Mouse (Mus musculus) MN1 (cell line): ENCODE measurements around the gene D430041D05Rik.

ENCODE experiments used
- DNase-seq: peaks from one replicate; pipeline ENCODE4 v3.0.0-alpha.2; 2016; ENCODE audit warnings: low spot score

D430041D05Rik gene

DNA sequence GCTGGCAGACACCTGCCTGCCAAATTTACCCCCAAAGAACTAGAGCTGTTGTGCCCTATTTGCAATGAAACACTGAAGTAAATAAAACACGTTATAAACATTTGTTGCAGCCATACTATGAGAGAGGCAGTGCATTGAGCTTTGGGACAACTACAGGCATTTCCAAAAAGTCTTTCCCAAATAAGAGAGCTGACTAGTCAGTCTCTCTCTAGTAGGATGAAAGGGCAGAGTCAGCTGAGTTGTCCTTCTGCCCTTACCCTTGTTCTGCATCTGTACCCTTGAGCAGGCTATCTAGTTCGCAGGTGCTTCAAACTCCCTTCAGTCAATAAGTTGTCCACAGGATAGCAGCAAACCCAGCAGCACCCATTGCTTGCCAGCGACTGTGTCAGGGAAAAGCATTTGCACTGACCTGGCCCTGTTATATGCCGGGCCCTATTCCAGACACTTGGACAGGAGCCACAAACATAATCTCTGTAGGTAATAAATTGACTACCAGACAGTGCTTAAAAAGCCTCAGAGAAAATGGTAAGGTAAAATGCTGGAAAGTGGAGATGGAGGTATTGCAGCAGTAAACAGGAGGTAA lies at the start of gene D430041D05Rik:
TSS of gene D430041D05Rik (minus strand) at position 51 of the 583 bp plus-strand sequence.
- DNase-seq: no peak

DNA sequence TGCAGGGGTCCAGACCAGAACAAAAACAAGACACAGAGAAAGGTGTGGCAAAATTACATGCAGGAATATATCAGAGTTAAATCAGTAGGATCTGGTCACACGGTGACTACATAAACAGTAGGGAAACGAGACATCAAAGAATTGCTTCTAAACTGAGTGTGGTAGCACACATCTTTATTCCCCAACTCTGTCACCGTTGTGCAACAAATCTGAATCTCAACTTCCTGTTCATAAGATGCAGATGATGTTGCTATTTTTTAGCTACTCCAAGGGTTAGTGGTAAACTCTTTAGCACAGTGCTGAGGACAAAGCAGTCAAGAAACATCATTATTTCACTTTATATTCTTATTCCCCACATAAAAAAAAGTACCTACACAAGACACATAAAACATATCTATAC lies 49.2 kb upstream of the D430041D05Rik start:
- no peak for DNase-seq

- DNase-seq: no peak
Measured at GRCm38 (mm10) chr2:104458569-104459332, 47.9 kb upstream of the D430041D05Rik start.

GRCm38 (mm10) chr2:104457106-104457505 lies 46.3 kb upstream of the D430041D05Rik start:
- DNase-seq: no peak

DNA sequence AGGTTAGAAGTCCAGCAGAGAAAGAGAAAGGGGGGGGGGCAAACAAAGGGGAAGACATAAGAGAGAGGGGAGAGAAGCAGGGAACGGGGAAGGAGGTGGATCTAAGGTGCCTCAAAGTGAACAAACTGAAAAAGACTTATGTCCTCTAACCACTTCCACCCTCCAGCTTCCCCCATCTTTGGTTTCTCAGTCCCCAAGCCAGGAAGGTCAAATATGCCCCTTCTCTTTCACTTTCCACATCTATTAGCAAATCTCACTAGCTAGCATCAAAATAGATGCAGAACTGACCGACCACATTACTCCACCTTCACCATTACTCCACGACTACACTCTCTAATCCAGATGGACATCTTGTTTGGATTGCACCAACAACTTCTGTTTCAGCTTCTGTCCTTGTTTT lies 39.9 kb upstream of the D430041D05Rik start:
- no peak for DNase-seq

GRCm38 (mm10) chr2:104449191-104449590 lies 38.4 kb upstream of the D430041D05Rik start:
- no peak for DNase-seq

DNA sequence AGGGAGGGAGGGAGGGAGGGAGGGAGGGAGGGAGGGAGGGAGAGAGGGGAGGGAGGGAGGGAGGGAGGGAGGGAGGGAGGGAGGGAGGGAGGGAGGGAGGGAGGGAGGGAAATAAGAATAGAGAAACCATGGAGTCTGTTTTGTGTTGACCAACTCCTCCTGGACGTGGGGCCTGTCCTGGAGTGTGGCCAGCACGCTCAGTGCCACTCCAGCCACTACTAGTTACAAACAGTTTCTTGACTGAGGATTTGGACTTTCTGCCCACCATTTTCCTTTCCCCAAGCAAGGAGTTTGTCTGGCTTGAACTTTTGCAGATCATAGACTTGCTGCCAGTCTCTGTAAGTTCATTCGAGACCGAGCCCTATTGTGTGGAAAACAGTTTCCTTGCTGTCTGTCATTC lies 37.4 kb upstream of the D430041D05Rik start:
- no peak for DNase-seq

- no peak for DNase-seq
Measured at GRCm38 (mm10) chr2:104446016-104446415, 35.2 kb upstream of the D430041D05Rik start.

- DNase-seq: peak; percentile 61
Measured at GRCm38 (mm10) chr2:104444776-104445175, 34.0 kb upstream of the D430041D05Rik start.

DNA sequence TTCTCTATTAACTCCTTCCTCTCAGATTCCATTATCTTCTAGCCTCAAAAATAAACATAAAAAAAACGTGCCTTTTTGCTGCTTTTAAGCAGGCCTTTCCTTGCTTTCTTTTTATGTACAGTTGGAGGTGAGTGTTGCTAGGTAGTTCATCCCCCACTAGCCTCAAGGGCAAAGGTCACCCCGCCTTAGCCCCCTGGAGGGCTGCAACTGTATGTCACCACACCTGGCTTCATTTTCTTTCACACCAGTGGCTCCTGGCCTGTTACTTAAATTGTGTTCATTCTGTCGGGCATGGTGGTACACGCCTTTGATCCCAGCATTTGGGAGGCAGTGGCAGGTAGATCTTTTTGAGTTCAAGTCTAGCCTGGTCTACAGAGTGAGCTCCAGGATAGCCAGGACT lies 31.5 kb upstream of the D430041D05Rik start:
- DNase-seq: no peak

- no peak for DNase-seq
Measured at GRCm38 (mm10) chr2:104436226-104436625, 25.4 kb upstream of the D430041D05Rik start.

DNA sequence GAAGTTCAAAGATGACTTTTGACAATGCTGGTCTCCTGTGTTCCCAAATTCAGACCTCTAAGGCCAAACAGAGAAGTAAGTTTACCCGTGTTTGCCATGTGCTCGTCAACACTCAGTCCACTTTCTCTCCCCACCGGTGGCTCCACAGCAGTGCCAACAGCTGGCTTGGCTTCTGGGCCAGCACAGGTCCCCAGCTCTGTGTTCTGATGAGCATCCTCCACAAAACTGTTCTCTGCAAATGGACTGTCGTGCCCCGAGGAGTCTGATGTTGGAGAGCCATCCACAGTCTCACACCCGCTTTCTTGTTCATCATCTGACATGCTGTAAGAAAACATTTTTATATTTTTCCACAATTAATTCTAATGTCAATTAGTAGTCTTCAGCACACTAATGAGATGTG lies 20.3 kb upstream of the D430041D05Rik start:
- no peak for DNase-seq

DNA sequence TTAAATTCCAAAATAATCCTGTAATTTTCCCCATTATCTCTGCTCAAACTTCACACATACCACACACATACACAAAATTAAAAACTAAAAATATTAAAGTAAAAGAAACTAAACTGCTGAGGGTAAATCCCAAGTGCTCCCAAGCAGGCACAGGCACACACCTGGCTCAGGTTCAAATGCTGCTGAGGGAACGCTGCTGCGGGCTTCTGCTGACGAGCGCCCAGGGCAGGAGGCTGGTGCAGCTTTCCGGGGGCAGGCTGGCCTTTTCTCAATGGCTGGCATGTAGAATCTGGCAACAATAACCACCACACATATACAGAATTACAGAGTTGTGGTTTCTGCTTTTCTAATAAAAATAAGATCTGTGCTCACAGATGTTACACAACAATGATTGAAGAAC lies 19.8 kb upstream of the D430041D05Rik start:
- DNase-seq: no peak

- DNase-seq: no peak
Measured at GRCm38 (mm10) chr2:104426112-104426511, 15.3 kb upstream of the D430041D05Rik start.

GRCm38 (mm10) chr2:104422230-104422629 lies 11.4 kb upstream of the D430041D05Rik start:
- DNase-seq: peak; percentile 69

GRCm38 (mm10) chr2:104420805-104421204 lies 10.0 kb upstream of the D430041D05Rik start:
- DNase-seq: no peak

DNA sequence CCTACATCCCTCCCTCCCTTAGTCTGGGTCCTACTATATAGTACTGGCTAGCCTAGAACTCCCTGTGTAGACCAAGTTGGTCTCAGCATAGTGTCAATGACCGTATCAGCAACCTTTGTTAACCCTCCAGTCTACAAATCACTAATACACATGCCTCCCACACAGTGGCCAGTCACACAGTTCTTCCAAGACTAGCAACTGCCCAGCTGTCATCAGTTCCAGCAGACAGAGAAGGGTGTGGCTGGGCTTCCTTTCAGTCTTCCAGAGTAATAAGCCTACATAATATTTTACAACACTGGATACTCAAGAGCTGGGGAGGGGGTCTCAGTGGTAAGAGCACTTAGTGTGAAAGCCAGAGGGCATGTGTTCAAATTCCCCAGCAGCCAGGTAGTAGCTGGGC lies 9.2 kb upstream of the D430041D05Rik start:
- DNase-seq: no peak

- no peak for DNase-seq
Measured at GRCm38 (mm10) chr2:104419411-104419810, 8.6 kb upstream of the D430041D05Rik start.

DNA sequence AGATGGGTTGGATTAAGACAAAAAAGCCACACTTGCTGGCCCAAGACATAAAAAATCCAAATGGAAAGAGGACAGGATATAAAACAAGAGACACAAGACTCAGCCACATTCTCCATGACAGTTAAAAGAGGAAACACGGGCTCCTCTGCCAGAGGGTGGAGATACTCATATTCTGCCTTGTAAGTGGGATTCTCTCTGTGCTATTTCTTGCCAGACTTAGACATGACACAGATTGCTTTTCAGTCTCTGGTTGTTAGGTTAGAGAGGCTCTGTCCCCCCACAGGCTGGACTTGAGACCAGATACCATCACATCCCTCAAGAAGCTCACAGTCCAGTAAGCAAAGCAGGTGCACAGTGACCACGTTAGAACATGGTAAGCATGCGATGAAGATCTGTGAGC lies 2.2 kb upstream of the D430041D05Rik start:
- DNase-seq: no peak

GRCm38 (mm10) chr2:104412496-104412895 lies 1.7 kb upstream of the D430041D05Rik start:
- DNase-seq: no peak

DNA sequence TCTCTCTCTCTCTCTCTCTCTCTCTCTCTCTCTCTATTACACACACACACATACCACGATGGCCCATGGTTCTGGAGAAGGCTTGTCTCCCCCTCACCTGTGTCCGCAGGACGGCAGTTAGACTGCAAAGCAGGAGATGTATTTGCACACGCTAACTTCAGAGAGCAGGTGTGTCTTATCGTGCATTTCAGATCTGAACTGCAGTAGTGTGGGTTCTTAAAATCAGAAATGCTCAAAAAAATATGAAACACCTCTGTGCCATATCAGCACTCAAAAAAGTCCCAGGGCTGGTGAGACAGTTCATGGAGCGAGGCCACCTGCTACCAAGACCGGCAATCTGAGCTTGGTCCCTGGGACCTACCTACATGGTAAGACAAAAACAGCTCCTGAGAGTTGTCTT lies 993 bp upstream of the D430041D05Rik start:
- no peak for DNase-seq

DNA sequence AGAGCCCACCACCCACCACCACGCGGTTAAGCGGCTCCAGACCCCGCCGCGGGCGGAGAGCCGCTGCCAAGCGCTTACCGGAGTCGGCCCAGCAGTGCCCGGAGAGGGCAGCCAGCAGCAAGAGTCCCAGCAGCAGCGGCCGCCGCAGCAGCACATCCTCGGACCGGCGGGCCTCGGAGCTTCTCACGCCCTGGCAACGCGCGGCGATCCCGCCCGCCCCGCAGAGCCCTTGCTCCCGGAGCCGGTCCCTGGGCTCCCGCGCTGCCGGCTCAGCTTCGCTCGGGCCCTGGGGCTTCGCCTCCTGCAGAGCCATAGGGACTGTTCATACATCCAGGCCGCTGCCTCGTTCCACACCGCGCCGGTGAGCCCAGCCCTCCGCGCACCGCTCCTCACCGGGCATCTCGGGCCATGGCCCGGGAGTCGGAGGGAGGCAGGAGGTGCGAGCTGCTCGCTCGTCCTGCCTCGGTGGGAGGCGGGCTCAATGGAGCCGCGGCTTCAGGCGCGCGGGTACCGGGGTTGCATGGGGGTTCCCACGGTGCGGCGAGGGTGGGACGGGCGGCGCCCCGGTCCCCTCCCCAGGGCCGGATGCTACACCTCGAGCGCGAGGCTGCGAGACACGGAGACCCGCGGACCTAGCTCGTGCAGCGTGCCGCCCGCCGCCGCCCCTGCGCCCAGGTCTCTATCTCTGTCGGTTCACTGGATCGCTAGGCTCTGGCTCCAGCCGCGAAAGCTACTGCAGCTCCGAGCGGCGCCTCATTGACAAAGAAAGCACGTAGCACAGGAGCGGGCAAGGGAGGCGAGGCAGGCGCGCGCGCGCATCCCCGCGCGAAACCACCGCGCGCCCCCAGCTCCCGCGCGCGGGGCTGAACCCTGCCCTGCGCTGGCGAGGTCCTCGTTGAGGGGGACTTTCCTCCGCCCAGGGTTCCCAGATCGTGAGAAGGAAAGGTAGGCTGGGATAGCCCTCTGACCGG lies 677 bp downstream of the D430041D05Rik start:
- no peak for DNase-seq

DNA sequence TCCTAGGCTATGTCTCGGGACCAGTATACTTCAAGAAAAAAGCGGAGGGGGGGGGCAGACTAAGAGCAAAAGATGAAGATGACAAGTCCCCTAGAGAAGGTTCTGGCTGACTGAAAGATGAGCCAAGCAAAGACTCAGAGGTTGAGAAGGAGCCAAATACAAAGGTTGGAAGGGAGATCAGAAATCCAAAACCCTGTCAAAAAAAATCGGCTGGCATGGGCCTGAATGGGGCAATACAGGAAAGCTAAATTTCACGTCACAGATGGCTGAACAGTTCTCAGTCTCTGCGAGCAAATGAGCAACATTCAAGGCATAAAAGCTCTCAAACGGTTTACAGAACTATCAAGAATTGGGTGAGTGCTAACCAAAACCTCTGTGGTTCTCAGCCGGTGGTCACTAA lies 2.5 kb downstream of the D430041D05Rik start:
- no peak for DNase-seq
